Mouse (Mus musculus) left cerebral cortex, adult 2 months (tissue): Measurements from ENCODE around the gene Macc1. TPM values are rescaled to one million over a fixed set of nuclear protein-coding genes. Genes with fewer than 3 reads are reported as not detected.

Source experiments
- DNase-seq, 2 experiments: peaks; one replicate each; pipeline ENCODE4 v3.0.0; 2021 to 2022; ENCODE audit warnings: low spot score in 2 of 2, mixed read lengths in 1 of 2; ENCODE audit errors: extremely low spot score in 1 of 2
- H3K27ac ChIP-seq: fragments of 200-600 bp; 2 replicates; pipeline ENCODE4 v1.8.1; 2022
- H3K4me3 ChIP-seq: fragments of 200-600 bp; 2 replicates; pipeline ENCODE4 v1.8.1; 2022
- CTCF ChIP-seq: fragments of 200-600 bp; IDR thresholded peaks from 2 replicates; pipeline ENCODE4 v1.8.1; 2022; ENCODE audit warnings: antibody characterized with exemption, mild to moderate bottlenecking, moderate library complexity
- intact Hi-C: fragments of 180-260 bp; cut with DNase I; formaldehyde crosslinking; loops from one replicate; pipeline ENCODE4 v1.15.1; 2025
- long read RNA-seq, 2 experiments: library from polyadenylated mRNA; stranded (forward); transcript quantifications; one replicate each; pipeline ENCODE4 v2.0.0; 2021; ENCODE audit warnings: borderline mapping rate in 2 of 2
- total RNA-seq, 2 experiments: library from RNA; stranded (reverse); gene quantifications; 2 replicates each; pipeline ENCODE4 v1.2.3; 2021

Macc1 gene
- total RNA-seq = under 1 TPM in 1 of 2 experiments, not detected in 1; 0.07 TPM
- long read RNA-seq, experiment 1 = 0 reads
- long read RNA-seq, experiment 2 = 0 reads

- no peak for TF ChIP-seq CTCF
- Histone ChIP-seq H3K4me3 (no peak within 1 kb of the TSS), H3K27ac (no peak within 1 kb of the TSS)
- DNase-seq = no peak
- intact Hi-C loops = no loop called here
Measured at GRCm38 (mm10) chr12:119313970-119314369, at the start of gene Macc1. Gene Macc1 (plus strand): TSS chr12:119314270.

- Histone ChIP-seq H3K4me3 (no peak overlapping the region), H3K27ac (no peak overlapping the region)
- intact Hi-C loops = no loop called here
- TF ChIP-seq CTCF = no peak
- no peak for DNase-seq
Measured at GRCm38 (mm10) chr12:119264506-119264905, 49.6 kb upstream of the Macc1 start.

GRCm38 (mm10) chr12:119268723-119269122, 45.3 kb upstream of the Macc1 start:
- no peak overlapping the region for H3K4me3 ChIP-seq
- H3K27ac ChIP-seq = no peak overlapping the region
- no peak for TF ChIP-seq CTCF
- intact Hi-C loops = no loop called here
- no peak for DNase-seq

GRCm38 (mm10) chr12:119270036-119270435, 44.0 kb upstream of the Macc1 start:
- DNase-seq = no peak
- intact Hi-C loops = no loop called here
- no peak overlapping the region for H3K27ac ChIP-seq
- H3K4me3 ChIP-seq = no peak overlapping the region
- no peak for TF ChIP-seq CTCF

GRCm38 (mm10) chr12:119271964-119272363, 42.1 kb upstream of the Macc1 start:
- no peak overlapping the region for H3K27ac ChIP-seq
- intact Hi-C loops = no loop called here
- DNase-seq = no peak
- H3K4me3 ChIP-seq = no peak overlapping the region
- peak; percentile 30 for TF ChIP-seq CTCF

- TF ChIP-seq CTCF = no peak
- intact Hi-C loops = no loop called here
- no peak overlapping the region for H3K27ac ChIP-seq
- no peak overlapping the region for H3K4me3 ChIP-seq
- DNase-seq = no peak
Measured at GRCm38 (mm10) chr12:119273605-119274004, 40.5 kb upstream of the Macc1 start.

- TF ChIP-seq CTCF = no peak
- H3K27ac ChIP-seq = no peak overlapping the region
- DNase-seq = no peak
- intact Hi-C loops = no loop called here
- H3K4me3 ChIP-seq = no peak overlapping the region
Measured at GRCm38 (mm10) chr12:119276282-119276681, 37.8 kb upstream of the Macc1 start.

- no peak for DNase-seq
- Histone ChIP-seq H3K4me3 (no peak overlapping the region), H3K27ac (no peak overlapping the region)
- no peak for TF ChIP-seq CTCF
- intact Hi-C loops = no loop called here
Measured at GRCm38 (mm10) chr12:119291618-119292017, 22.5 kb upstream of the Macc1 start.

- Histone ChIP-seq H3K27ac (no peak overlapping the region), H3K4me3 (no peak overlapping the region)
- no peak for DNase-seq
- intact Hi-C loops = no loop called here
- TF ChIP-seq CTCF = no peak
Measured at GRCm38 (mm10) chr12:119303618-119304017, 10.5 kb upstream of the Macc1 start.

GRCm38 (mm10) chr12:119313014-119313763, 881 bp upstream of the Macc1 start:
- H3K27ac ChIP-seq = no peak overlapping the region
- intact Hi-C loops = no loop called here
- no peak overlapping the region for H3K4me3 ChIP-seq
- DNase-seq = no peak
- no peak for TF ChIP-seq CTCF

GRCm38 (mm10) chr12:119318799-119319198, 4.7 kb downstream of the Macc1 start:
- Histone ChIP-seq H3K4me3 (no peak overlapping the region), H3K27ac (no peak overlapping the region)
- intact Hi-C loops = no loop called here
- DNase-seq = no peak
- TF ChIP-seq CTCF = no peak

GRCm38 (mm10) chr12:119325400-119325799, 11.3 kb downstream of the Macc1 start:
- no peak overlapping the region for H3K4me3 ChIP-seq
- intact Hi-C loops = loop anchor here (2.0 to 10.0 kb wide), 4 partner anchors 153 to 395 kb away; no protein-coding TSS in a partner anchor
- TF ChIP-seq CTCF = peak; percentile 63
- DNase-seq = no peak
- no peak overlapping the region for H3K27ac ChIP-seq

GRCm38 (mm10) chr12:119330644-119331043, 16.6 kb downstream of the Macc1 start:
- H3K4me3 ChIP-seq = no peak overlapping the region
- intact Hi-C loops = no loop called here
- no peak for DNase-seq
- no peak overlapping the region for H3K27ac ChIP-seq
- TF ChIP-seq CTCF = no peak
